Mouse (Mus musculus): ENCODE data around the gene 2410004P03Rik.

DNA sequence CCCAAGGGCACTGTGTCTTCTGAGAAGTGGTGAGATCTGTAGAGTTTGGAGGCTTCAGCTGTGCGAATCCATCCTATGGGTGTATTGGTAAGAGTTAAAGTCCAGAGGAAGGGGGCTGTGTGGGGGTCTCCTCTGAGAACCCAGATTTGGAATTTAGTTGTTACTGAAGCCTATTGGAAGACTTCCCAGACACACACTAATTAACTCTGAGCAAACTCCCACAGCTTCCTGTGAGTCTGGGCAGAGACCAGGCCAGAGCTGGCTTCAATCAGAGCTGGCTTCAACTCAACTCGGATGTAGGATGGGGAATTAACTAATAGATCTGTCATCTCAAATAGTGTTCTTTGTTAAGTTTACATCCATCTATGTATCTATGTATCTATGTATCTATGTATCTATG lies 4.2 kb upstream of the 2410004P03Rik start:
- TF ChIP-seq CTCF (IDR thresholded peaks at IDR 0.05; ENCODE audit: low read depth, low read length) (no peak), TAL1 (conservative IDR thresholded peaks at IDR 0.05; ENCODE audit: low read depth, low read length) (no peak), GATA1 (IDR thresholded peaks at IDR 0.05; ENCODE audit: borderline replicate concordance, low read length) (no peak)

Data from G1E (cell line).